16 mouse cellular contexts compared by ENCODE assay signal in the genomic region with DNA sequence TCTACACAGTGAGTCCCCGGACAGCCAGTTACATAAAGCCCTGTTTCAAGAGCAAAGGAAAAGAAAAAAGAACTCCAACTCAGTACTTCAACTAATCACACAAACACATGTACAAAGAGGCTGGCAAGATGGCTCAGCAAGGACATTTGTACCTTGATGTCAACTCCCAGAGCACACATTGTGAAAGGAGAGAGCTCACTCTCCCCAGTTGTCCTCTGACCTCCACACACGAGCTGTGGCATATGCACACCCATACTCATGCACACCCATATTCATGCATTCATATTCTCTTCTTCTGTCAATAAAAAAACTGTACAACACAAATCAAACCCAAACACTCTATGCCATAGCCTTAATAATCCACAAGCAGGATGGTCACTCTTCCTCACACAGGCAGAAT. TPM values are rescaled to one million over a fixed set of nuclear protein-coding genes. Genes with fewer than 3 reads are reported as not detected.
A peak's percentile ranks its signal among the peaks of the same experiment; 100 is the strongest.
DNase-seq lines count a peak whose midpoint lies in the region; ATAC-seq and TF ChIP-seq lines count a peak whose summit lies in the region.
"Had no signal": no experiment of that assay in that cellular context is flagged by ENCODE, and none has a peak within 500 bp of the region (broad histone marks: within the 10 kb centered on the region; RNA-seq: fewer than 3 reads in every experiment).

No protein-coding gene starts in this region.

- H3K36me3 ChIP-seq in embryonic facial prominence, embryonic 13.5 days: peaks cover 9% of the 10 kb centered on the region; the same call in 1 of the 2 replicates
- peaks cover 32% of the 10 kb centered on the region for H3K36me3 ChIP-seq in embryonic facial prominence, embryonic 10.5 days (replicated peaks)
- peaks cover 2% of the 10 kb centered on the region; the same call in 1 of the 2 replicates for H3K36me3 ChIP-seq in liver, adult 2 months (ENCODE audit: control insufficient read depth, insufficient read depth, low read length)
- peaks cover 3% of the 10 kb centered on the region for H3K36me3 ChIP-seq in liver, embryonic 11.5 days (ENCODE audit: control insufficient read depth, insufficient read depth, low read length)
- no peaks in the 10 kb centered on the region for H3K36me3 ChIP-seq in embryonic facial prominence, embryonic 15.5 days
- no peaks in the 10 kb centered on the region for H3K36me3 ChIP-seq in myocyte (ENCODE audit: control insufficient read depth, insufficient read depth)

- TF ChIP-seq CTCF in liver, adult 2 months (IDR thresholded peaks at IDR 0.05; ENCODE audit: low read depth, low read length): no peak

- 0 out of 2 replicates have a peak overlapping the region, but pooled peaks have one; percentile 44 for H3K27ac ChIP-seq in embryonic facial prominence, embryonic 13.5 days
- H3K27ac ChIP-seq in embryonic facial prominence, embryonic 10.5 days (replicated peaks): no peak overlapping the region
- H3K27ac ChIP-seq in liver, adult 2 months (replicated peaks; ENCODE audit: insufficient read depth, low read depth, low read length): peak overlapping the region; percentile 61
- no peak overlapping the region for H3K27ac ChIP-seq in liver, embryonic 11.5 days (ENCODE audit: low read depth, low read length)
- H3K27ac ChIP-seq in embryonic facial prominence, embryonic 15.5 days (replicated peaks): peak overlapping the region; percentile 63
- H3K27ac ChIP-seq: forebrain, embryonic 12.5 days had no signal

- no peak for ATAC-seq in embryonic facial prominence, embryonic 13.5 days (ENCODE audit: insufficient number of reproducible peaks, insufficient read depth, low FRiP score, low TSS enrichment, low read depth)
- no peak for ATAC-seq in liver, embryonic 11.5 days (replicated peaks; ENCODE audit: low FRiP score)
- no peak for ATAC-seq in embryonic facial prominence, embryonic 15.5 days (ENCODE audit: insufficient number of reproducible peaks, low FRiP score, low TSS enrichment, low read depth)
- ATAC-seq: midbrain, embryonic 16.5 days had no signal

- TF ChIP-seq POLR2A in liver, adult 2 months (IDR thresholded peaks at IDR 0.05; ENCODE audit: extremely low read depth, insufficient read depth, low read length): no peak
- no peak for TF ChIP-seq POLR2A in myocyte (IDR thresholded peaks at IDR 0.05; ENCODE audit: insufficient read length, low read depth)

- H3K79me2 ChIP-seq in liver, adult 2 months (ENCODE audit: control insufficient read depth, insufficient read depth, low read length): peaks cover 57% of the 10 kb centered on the region
- H3K79me2 ChIP-seq in myocyte (ENCODE audit: control insufficient read depth, insufficient read depth): peaks cover 78% of the 10 kb centered on the region

- no peak overlapping the region for H3K4me2 ChIP-seq in embryonic facial prominence, embryonic 13.5 days
- H3K4me2 ChIP-seq in liver, embryonic 11.5 days: no peak overlapping the region
- H3K4me2 ChIP-seq in embryonic facial prominence, embryonic 15.5 days (replicated peaks): no peak overlapping the region
- peak overlapping the region; percentile 62 for H3K4me2 ChIP-seq in myocyte (ENCODE audit: low read depth)
- H3K4me2 ChIP-seq: forebrain, embryonic 12.5 days; lung, embryonic 14.5 days had no signal

- H3K4me1 ChIP-seq in embryonic facial prominence, embryonic 13.5 days: peaks cover 39% of the 10 kb centered on the region
- H3K4me1 ChIP-seq in embryonic facial prominence, embryonic 10.5 days: peaks cover 26% of the 10 kb centered on the region
- peaks cover 37% of the 10 kb centered on the region for H3K4me1 ChIP-seq in liver, adult 2 months (ENCODE audit: control insufficient read depth, insufficient read depth, low read length)
- peaks cover 23% of the 10 kb centered on the region for H3K4me1 ChIP-seq in liver, embryonic 11.5 days (replicated peaks; ENCODE audit: control insufficient read depth, insufficient read depth, low read length)
- peaks cover 38% of the 10 kb centered on the region for H3K4me1 ChIP-seq in embryonic facial prominence, embryonic 15.5 days

- no peaks in the 10 kb centered on the region for H3K27me3 ChIP-seq in embryonic facial prominence, embryonic 13.5 days
- H3K27me3 ChIP-seq in embryonic facial prominence, embryonic 10.5 days (replicated peaks; ENCODE audit: low read depth, poor library complexity, severe bottlenecking): no peaks in the 10 kb centered on the region
- no peaks in the 10 kb centered on the region for H3K27me3 ChIP-seq in liver, adult 2 months (ENCODE audit: control insufficient read depth, insufficient read depth, low read length)
- no peaks in the 10 kb centered on the region for H3K27me3 ChIP-seq in liver, embryonic 11.5 days (replicated peaks; ENCODE audit: control insufficient read depth, insufficient read depth, low read length)
- no peaks in the 10 kb centered on the region for H3K27me3 ChIP-seq in embryonic facial prominence, embryonic 15.5 days
- H3K27me3 ChIP-seq in myocyte (ENCODE audit: control insufficient read depth, insufficient read depth, insufficient read length): no peaks in the 10 kb centered on the region
- H3K27me3 ChIP-seq: forebrain, embryonic 12.5 days; megakaryocyte, embryonic 14.5 days; Patski had no signal

- no peak overlapping the region for H3ac ChIP-seq in myocyte (ENCODE audit: control insufficient read depth, insufficient read length)

- H3K9ac ChIP-seq in embryonic facial prominence, embryonic 13.5 days: no peak overlapping the region
- no peak overlapping the region for H3K9ac ChIP-seq in liver, adult 2 months (ENCODE audit: low read depth, low read length)
- no peak overlapping the region for H3K9ac ChIP-seq in liver, embryonic 11.5 days (ENCODE audit: low read depth, low read length)
- H3K9ac ChIP-seq in embryonic facial prominence, embryonic 15.5 days: no peak overlapping the region
- H3K9ac ChIP-seq: forebrain, embryonic 12.5 days; lung, embryonic 14.5 days had no signal

- H3K4me3 ChIP-seq in embryonic facial prominence, embryonic 13.5 days: no peak overlapping the region
- no peak overlapping the region for H3K4me3 ChIP-seq in embryonic facial prominence, embryonic 10.5 days
- no peak overlapping the region for H3K4me3 ChIP-seq in liver, adult 2 months (ENCODE audit: insufficient read depth, low read depth, low read length)
- H3K4me3 ChIP-seq in liver, embryonic 11.5 days (ENCODE audit: low read depth, low read length): no peak overlapping the region
- no peak overlapping the region for H3K4me3 ChIP-seq in embryonic facial prominence, embryonic 15.5 days (replicated peaks)
- H3K4me3 ChIP-seq in myocyte: no peak overlapping the region
- H3K4me3 ChIP-seq: forebrain, embryonic 12.5 days; heart, adult 2 months had no signal

- no peaks in the 10 kb centered on the region for H3K9me3 ChIP-seq in embryonic facial prominence, embryonic 13.5 days
- H3K9me3 ChIP-seq in embryonic facial prominence, embryonic 10.5 days: no peaks in the 10 kb centered on the region
- no peaks in the 10 kb centered on the region for H3K9me3 ChIP-seq in liver, embryonic 11.5 days (ENCODE audit: control insufficient read depth, low read length)
- no peaks in the 10 kb centered on the region for H3K9me3 ChIP-seq in embryonic facial prominence, embryonic 15.5 days (replicated peaks)
- H3K9me3 ChIP-seq: forebrain, embryonic 12.5 days; megakaryocyte, embryonic 14.5 days had no signal

- DNase-seq in embryonic facial prominence, embryonic 10.5 days (ENCODE audit: low spot score): no peak
- DNase-seq in liver, adult 2 months (ENCODE audit: extremely low read depth, low read depth, low spot score): peak; percentile 79
- no peak for DNase-seq in liver, embryonic 11.5 days (ENCODE audit: low spot score)
- DNase-seq in right cerebral cortex, postnatal 36 days (ENCODE audit: low spot score in 2 of 2): no peak
- DNase-seq in frontal cortex, postnatal 25 days (ENCODE audit: low spot score in 2 of 2): no peak
- DNase-seq: cerebellum, postnatal 14 days; heart, adult 2 months; lung, embryonic 14.5 days; spleen, adult 18-20 months had no signal

- 77% methylated on average over 2 of the region's 2 CpGs for WGBS in embryonic facial prominence, embryonic 13.5 days
- WGBS in embryonic facial prominence, embryonic 10.5 days: 87% methylated on average over 2 of the region's 2 CpGs
- whole genome bisulfite sequencing in liver, adult 2 months: 35% methylated on average over 2 of the region's 2 CpGs
- WGBS in liver, embryonic 11.5 days: 79% methylated on average over 2 of the region's 2 CpGs
- WGBS in embryonic facial prominence, embryonic 15.5 days: 79% methylated on average over 2 of the region's 2 CpGs

TF ChIP-seq in myocyte, 11 proteins besides CTCF, POLR2A, EP300 and RAD21 (continues in another document):
- TF ChIP-seq MAX (IDR thresholded peaks at IDR 0.05; ENCODE audit: low read depth) (no peak), USF1 (IDR thresholded peaks at IDR 0.05; ENCODE audit: low read depth) (no peak), TCF12 (IDR thresholded peaks at IDR 0.05; ENCODE audit: insufficient read depth, poor library complexity, severe bottlenecking) (no peak), E2F4 (IDR thresholded peaks at IDR 0.05; ENCODE audit: insufficient read depth) (no peak), REST (IDR thresholded peaks at IDR 0.05; ENCODE audit: insufficient read depth, insufficient read length) (no peak), MYOG (IDR thresholded peaks at IDR 0.05; ENCODE audit: control insufficient read depth in 1 of 3, insufficient read depth in 1 of 3, insufficient read length in 2 of 3, low read depth in 2 of 3) (no peak), TCF3 (IDR thresholded peaks at IDR 0.05; ENCODE audit: insufficient read length, low read depth) (no peak), MYOD1 (IDR thresholded peaks at IDR 0.05; ENCODE audit: control insufficient read depth in 1 of 3, insufficient read length in 2 of 3, low read depth in 2 of 3) (no peak)

RNA-seq across cellular contexts. Expression of gene Ankrd11, which starts 21.2 kb away (rescaled TPM):
- 40.9 and 44.1 TPM in 2 replicates for polyA plus RNA-seq in embryonic facial prominence, embryonic 13.5 days (2015; fragmentation: Nextera tagmentation; extraction: Ambion mirVana)
- 41.2 and 49.2 TPM in 2 replicates for polyA plus RNA-seq in embryonic facial prominence, embryonic 10.5 days (2016; fragmentation: Nextera tagmentation; extraction: Ambion mirVana)
- 22.1 and 28.0 TPM in 2 replicates for total RNA-seq in liver, adult 2 months (2014; rRNA removed)
- polyA plus RNA-seq in liver, adult 2 months (2012; rRNA removed): 22.7 and 28.3 TPM in 2 replicates
- polyA plus RNA-seq in liver, embryonic 11.5 days (2014; fragmentation: Nextera tagmentation; extraction: Ambion mirVana): 49.2 and 53.8 TPM in 2 replicates
- 56.3 and 69.1 TPM in 2 replicates for polyA plus RNA-seq in embryonic facial prominence, embryonic 15.5 days (2015; fragmentation: Nextera tagmentation; extraction: Ambion mirVana)
- polyA plus RNA-seq in myocyte (2012; fragmentation: generic; extraction: Trizol): 56.4 TPM

RNA-seq across cellular contexts. Expression of gene Spg7, which starts 41.9 kb away (rescaled TPM):
- polyA plus RNA-seq in embryonic facial prominence, embryonic 13.5 days (2015; fragmentation: Nextera tagmentation; extraction: Ambion mirVana): 47.9 and 49.8 TPM in 2 replicates
- polyA plus RNA-seq in embryonic facial prominence, embryonic 10.5 days (2016; fragmentation: Nextera tagmentation; extraction: Ambion mirVana): 51.3 and 54.5 TPM in 2 replicates
- total RNA-seq in liver, adult 2 months (2014; rRNA removed): 27.4 and 29.5 TPM in 2 replicates
- polyA plus RNA-seq in liver, adult 2 months (2012; rRNA removed): 62.4 and 81.4 TPM in 2 replicates
- polyA plus RNA-seq in liver, embryonic 11.5 days (2014; fragmentation: Nextera tagmentation; extraction: Ambion mirVana): 41.3 and 46.0 TPM in 2 replicates
- 40.8 and 41.5 TPM in 2 replicates for polyA plus RNA-seq in embryonic facial prominence, embryonic 15.5 days (2015; fragmentation: Nextera tagmentation; extraction: Ambion mirVana)
- polyA plus RNA-seq in myocyte (2012; fragmentation: generic; extraction: Trizol): 83.4 TPM

Comparison
In these comparisons a context has a peak if more than half of its experiments do, and no peak if none do; other contexts are left out.
1. H3K27ac ChIP-seq: peak in embryonic facial prominence, embryonic 13.5 days (single experiment), liver, adult 2 months (single experiment) and embryonic facial prominence, embryonic 15.5 days (single experiment); none in embryonic facial prominence, embryonic 10.5 days (single experiment) and liver, embryonic 11.5 days (single experiment).